Mouse (Mus musculus): Measurements from ENCODE around the gene Nckap1. TPM values are rescaled to one million over a fixed set of nuclear protein-coding genes. Genes with fewer than 3 reads are reported as not detected.
A peak's percentile ranks its signal among the peaks of the same experiment; 100 is the strongest.

The Nckap1 gene
- polyA plus RNA-seq, 1 experiment from 2014 or later = 104 TPM

- Histone ChIP-seq H3K27me3 (no peaks in the 10 kb centered on the region), H3K4me2 (replicated peaks) (no peak overlapping the region), H3K4me1 (no peaks in the 10 kb centered on the region), H3K9me3 (no peaks in the 10 kb centered on the region), H3K9ac (replicated peaks) (no peak overlapping the region), H3K36me3 (no peaks in the 10 kb centered on the region), H3K27ac (replicated peaks) (no peak overlapping the region), H3K4me3 (no peak overlapping the region)
- no peak for ATAC-seq (replicated peaks)
- 86% methylated on average over 16 of the region's 16 CpGs for WGBS
These were observed 115.0 kb downstream of the Nckap1 start for GRCm38 (mm10) chr2:80465991-80466821.

DNA sequence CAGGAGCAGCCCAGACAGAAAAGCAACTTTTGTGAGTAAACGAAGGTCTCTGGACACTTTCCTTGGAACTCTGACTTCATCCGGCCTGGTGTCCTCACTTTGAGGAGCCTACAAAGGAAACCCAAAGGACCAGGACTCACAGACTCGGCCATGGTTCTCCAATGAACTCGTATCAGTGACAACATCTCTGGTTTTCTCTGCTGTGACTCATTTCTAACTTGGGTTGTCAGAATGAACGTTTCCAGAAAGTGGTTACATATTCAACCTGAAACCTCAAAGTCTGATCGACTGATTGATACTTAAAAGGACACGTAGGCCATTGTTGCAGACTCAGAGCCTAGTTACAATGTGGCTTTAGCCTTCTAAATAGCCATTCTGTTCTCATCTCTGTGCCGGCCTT is 119.4 kb downstream of the Nckap1 start:
- no peaks in the 10 kb centered on the region for H3K9me3 ChIP-seq
- H3K9ac ChIP-seq (replicated peaks) = no peak overlapping the region
- H3K4me3 ChIP-seq = no peak overlapping the region
- no peak overlapping the region for H3K4me2 ChIP-seq (replicated peaks)
- no peaks in the 10 kb centered on the region for H3K4me1 ChIP-seq
- no peaks in the 10 kb centered on the region for H3K36me3 ChIP-seq
- no peak overlapping the region for H3K27ac ChIP-seq (replicated peaks)
- no peak for ATAC-seq (replicated peaks)
- WGBS = 67% methylated on average over 8 of the region's 8 CpGs
- H3K27me3 ChIP-seq = no peaks in the 10 kb centered on the region

MicroRNAs within 50 kb of the gene (microRNA counts, 519-probe panel; counts per million panel counts)
- microRNA mmu-miR-684 = 2,391 counts per million, percentile 48 among the panel's probes with 10 or more counts

Small RNAs within 50 kb of the gene (microRNA-seq; reads per million reads assigned to microRNA genes)
- not detected for gene Mir684-1

Other genes starting within 250 kb of the Nckap1 start
- gene Frzb, start 133.8 kb downstream of the Nckap1 start, polyA plus RNA-seq (2015; fragmentation: Nextera tagmentation; extraction: Ambion mirVana) = 3.1 and 4.9 TPM in 2 replicates
- gene Dusp19, start 35.7 kb upstream of the Nckap1 start, polyA plus RNA-seq (2015; fragmentation: Nextera tagmentation; extraction: Ambion mirVana) = 16.5 and 18.7 TPM in 2 replicates
- gene Nup35, start 35.9 kb upstream of the Nckap1 start, polyA plus RNA-seq (2015; fragmentation: Nextera tagmentation; extraction: Ambion mirVana) = 51.0 and 56.1 TPM in 2 replicates